Mouse (Mus musculus) right cerebral cortex, postnatal 4 days (tissue): ENCODE results near the gene B4galt1.

Experiments used
- DNase-seq: peaks from one replicate; pipeline ENCODE4 v3.0.0-alpha.2; 2022

Gene B4galt1

GRCm38 (mm10) chr4:40774279-40775259 is 79.2 kb downstream of the B4galt1 start:
- peak; percentile 64 for DNase-seq

DNA sequence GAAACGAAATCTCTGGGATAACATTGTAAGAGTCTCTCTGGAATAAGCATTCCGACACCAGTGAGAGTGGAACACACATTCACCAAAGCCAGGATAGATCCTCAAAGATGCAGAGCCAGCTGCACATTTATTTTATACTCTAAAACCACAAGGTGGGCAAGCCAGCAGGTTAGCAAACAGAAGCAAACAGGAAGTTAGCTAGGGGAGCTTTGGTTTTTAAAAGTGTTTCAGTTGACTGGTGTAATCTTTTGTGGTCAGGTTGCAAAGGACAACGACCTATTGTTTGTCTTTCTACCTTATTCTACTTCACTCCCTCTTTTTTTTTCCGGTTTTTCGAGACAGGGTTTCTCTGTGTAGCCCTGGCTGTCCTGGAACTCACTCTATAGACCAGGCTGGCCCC is 93.9 kb downstream of the B4galt1 start:
- no peak for DNase-seq

- peak; percentile 96 for DNase-seq
Observed at GRCm38 (mm10) chr4:40757780-40758420, 95.9 kb downstream of the B4galt1 start, which contains the start of gene Smu1. Gene Smu1 (minus strand): TSS chr4:40757923.

GRCm38 (mm10) chr4:40757157-40757779 is 96.5 kb downstream of the B4galt1 start:
- no peak for DNase-seq
